Mouse (Mus musculus): Measurements from ENCODE around the gene Tldc2.

Tldc2 gene

DNA sequence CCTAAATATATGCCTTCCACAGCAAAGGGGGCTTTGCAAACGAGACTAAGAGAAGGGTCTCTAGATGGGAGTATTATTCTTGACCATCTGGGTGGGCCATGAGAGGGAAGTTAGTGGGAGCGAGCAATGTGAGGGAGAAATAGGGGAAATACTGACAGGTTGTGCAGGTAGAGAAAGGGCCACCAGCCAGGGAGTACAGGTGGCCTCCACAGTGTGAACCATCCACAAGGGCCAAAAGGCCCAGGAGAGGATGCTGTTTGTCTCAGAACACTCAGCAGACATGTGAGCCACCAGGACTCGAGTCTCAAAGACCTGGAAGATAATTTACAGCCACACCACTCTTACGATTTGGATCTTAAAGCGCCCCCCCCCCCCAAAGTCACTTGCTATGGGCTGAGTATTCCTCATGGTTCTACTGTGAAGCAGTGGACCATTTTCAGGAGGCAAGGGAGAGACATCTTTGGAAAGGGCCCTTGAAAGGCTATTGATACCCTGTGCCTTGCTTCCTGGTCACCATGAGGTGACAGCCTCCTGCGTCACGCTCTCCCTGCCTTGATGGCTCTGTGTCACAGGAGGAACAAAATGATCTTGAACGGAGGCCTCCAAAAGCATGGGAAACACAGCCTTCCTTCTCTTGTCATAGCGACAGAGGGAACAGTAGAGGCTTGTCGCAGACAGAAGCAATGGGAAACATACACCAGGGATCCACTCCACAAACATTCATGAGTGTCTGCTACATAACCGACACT, 26.1 kb upstream of the Tldc2 start:
- intact Hi-C loops (cut with DNase I) = no loop called here

DNA sequence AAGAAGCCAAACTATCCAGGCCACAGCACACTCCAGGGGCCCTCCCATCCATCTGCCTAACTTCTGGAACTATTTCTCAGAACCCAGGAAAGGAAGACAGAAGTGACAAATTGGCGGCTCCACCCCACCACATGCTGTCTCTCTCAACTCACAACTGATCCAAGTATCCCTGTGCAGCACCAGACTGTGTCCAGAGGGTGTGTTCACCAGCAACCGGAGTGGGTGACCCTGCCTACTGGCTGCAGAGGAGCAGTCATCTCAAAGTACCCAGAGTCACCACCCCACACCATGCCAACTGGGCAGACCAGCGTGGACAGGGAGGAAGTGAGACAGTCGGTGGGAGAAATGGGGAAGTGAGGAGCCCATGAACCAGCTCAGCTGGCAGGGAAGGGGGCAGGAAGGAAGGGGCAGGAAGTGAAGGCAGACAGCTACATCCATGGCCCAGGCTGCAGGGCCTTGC, 23.6 kb upstream of the Tldc2 start:
- intact Hi-C loops (cut with DNase I) = no loop called here

DNA sequence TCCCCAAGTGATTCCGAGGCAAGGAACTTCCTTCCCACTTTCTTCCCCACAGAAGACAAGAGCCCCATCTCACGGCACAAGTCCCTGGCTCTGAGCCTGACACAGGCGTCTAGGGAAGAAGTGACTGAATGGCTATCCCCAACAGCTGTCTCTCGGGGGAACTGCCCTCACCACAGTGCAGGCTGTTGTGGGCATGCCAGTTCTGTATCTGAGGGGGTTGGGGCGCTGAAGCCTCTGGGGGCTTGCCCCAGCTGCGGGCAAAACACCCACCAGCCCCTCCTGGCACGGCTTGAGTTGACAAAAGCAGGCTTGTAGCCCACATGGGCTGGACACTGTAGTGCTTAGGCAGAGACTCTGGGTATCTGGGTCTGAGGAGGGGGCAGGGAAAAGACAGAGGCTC, 22.7 kb upstream of the Tldc2 start:
- intact Hi-C loops (cut with DNase I) = no loop called here

DNA sequence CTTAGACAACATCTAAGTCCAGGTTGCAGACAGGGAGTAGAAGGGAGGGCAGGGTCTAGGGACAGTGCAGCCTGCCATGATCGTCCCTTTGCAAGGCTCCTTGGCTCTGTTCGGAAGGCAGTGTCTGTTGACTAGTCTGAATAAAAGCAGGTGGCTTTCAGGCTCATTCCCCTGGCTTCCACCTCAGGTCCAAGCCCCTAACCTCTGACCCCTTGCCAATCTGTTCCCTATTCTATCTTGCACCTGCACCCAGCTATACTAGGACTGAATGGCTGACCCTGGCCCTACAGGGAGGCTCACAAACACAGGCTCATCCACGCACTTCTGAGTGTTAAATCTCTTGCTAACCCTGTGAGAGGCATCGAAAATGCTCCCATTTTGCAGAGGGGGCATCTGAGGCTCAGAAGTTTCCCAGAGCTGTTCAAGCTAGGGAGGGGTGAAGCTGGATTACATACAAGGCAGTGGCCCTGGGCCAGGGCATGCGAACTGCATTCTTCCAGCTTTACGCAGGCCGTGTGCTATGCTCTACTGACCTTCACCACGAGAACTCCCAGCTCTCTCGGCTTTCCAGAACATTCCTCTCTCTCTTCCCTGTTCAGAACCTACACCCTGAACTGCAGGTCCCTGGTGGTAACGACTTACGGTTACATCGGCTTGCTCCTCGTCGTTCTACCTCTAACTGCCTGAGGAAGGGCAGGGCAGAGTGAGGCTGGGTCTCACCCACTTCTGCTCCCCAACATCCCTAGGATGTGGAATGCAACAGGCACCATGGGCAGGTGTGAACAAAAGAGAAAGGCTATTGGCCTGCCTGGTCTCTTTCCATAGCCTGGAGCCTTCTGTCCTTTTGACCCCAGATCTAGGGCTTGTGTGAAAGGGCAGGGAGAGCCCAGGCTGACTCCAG, 21.6 kb upstream of the Tldc2 start:
- intact Hi-C loops (cut with DNase I) = no loop called here

DNA sequence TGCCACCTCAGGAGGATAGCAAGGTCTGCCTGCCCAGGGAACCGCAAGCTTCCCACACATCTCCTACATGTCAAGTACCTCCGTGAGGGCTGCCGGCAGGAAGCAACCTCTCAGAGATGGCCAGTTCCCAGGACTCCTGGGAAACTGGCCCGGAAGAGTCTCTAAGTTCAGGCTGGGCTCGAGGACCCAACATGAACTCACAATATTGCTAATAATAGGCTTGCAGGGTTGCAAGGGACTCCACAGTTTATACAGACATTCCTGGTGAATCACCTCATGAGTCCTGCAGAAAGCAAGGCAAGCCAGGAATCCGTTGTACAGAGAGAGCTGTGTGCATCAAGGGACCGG, 21.0 kb upstream of the Tldc2 start:
- intact Hi-C loops (cut with DNase I) = no loop called here

DNA sequence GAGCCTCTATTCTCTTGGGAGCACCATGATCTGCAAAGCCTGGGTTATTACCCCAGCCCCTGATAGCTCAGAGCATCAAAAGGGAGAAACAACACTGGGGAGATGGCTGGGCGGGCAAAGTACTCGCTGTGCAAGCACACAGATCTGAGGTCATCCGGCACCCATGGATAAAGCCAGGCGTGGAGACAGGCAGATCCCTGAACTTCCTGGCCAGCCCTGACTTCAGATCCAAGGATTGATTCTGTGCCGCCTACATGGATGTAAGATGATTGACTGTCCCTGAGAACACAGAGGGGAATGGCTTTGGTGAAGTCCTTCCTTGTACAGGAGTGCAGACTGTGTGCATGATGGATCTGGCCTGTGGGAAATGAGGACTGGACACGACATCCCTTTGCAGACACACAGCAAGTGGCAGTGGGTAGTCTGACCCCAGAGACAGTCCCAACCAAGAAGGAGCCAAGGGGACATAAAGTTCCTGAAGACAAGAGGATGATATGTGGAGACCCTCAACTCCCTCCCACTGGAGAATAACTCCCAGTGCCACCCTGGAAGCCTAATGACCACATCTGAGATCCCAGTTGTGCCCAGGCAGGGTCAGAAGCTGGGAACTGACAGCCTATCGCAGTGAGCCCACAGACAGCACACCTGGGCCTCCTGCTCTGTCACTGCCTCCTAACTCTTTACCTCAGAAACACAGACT, 20.0 kb upstream of the Tldc2 start:
- intact Hi-C loops (cut with DNase I) = no loop called here

DNA sequence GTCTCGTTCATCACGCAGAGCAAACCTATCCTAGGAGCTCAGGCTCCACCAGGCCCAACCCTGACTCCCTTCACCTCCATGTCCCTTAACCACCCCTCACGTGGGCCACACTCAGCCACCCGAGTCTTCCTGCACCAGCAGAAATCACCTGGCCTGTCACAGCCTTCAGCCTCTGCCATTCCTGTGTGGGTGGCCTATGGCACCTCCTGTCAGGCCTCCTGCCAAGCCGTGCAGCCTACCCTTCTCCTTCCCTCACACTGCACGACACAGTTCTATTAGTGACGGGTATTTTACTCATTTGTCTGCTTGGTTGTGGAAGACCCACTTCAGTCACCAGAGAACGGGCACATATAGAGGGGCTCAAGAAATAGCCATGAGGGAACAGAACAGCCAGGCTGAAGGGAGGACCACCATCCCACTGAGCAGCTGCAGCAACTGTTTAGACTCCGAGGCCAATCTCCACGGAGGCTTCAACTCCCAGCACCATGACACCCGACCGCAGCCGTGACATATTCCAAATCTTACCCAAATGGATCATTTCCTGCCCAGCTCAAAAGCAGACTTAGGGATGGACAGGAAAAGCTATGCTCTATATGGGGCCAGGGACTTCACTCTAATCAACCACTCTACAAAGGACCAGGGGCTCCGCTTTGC, 18.0 kb upstream of the Tldc2 start:
- intact Hi-C loops (cut with DNase I) = no loop called here

DNA sequence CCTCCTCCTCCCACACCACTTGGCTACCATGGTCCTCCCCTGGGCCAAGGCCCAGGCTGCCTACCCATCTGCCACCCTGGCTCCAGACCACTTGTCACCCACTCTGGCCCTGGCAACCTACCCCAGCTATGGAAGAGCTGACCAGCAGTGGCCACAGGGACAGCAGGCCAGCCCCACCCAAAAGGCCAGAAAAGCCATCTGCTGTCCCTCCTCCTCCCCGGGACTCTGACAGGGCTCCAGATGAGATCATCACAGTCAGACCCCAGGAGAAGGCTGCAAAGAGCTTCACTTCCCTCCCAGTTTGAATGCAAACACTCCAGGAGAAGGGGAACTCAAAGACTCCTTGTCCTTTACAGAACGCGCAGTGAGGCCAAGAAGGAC, 17.5 kb upstream of the Tldc2 start:
- intact Hi-C loops (cut with DNase I) = no loop called here

DNA sequence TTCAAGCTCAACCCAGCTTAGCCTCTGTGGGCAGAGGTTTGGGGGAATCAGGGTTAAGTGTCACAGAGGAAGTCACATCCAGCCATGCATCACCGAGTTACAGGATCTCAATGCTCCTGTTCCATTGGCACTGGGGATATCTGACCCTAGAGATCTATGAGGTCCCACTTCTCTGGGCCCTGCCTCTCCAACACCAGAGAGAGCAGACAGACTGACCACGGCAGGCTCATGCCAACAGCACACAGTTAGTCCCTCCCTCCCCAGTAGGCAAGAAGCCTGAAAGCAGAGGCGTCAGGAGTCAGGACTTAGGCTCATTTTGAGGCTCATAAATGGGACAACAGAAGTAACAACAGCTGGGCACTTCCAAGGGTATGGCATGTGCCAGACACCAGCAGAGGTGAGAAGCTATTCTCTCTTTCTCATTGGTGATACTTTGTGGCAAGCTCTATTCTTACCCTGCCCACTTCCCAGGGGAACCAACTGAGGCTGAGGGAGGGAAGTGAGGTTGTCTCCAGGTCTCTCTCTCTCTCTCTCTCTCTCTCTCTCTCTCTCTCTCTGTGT, 17.0 kb upstream of the Tldc2 start:
- intact Hi-C loops (cut with DNase I) = no loop called here

DNA sequence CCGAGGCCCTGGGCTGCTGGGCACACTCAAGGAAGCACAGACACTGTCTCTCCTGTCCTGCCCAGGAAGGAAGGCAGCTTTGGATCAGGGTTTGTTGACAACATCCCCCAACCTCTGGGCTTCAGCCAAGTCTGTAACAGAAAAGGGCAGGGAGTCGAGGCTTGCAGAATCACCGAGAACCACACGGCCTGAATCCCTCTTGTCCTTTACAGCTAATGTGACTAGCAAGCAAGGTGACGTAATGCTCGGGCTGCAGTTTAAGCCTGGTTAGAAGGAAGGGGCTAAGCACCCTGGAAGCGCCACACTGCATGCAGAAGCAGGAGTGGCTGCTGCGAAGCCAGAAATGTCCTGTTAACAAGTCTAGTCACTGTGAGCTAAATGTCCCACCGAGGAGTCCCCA, 16.5 kb upstream of the Tldc2 start:
- intact Hi-C loops (cut with DNase I) = no loop called here

DNA sequence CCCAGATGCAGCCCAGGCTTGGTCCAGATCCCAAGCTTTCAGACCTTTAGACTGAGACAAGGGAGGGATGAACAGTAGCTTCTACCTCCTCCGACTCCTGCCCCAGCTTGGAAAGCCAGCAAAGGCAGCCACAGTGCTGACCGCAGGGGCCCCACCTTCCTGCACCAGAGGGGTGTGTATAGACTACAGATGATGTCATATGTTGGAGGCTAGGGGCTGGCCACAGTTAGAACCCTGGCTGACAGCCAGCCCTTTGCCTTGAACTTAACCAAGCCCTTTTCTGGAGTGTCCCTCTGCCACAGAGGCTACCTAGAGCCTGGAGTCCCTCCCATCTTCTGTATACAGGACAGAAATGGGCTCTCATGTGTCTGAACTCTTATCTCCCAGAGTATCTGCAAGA, 15.3 kb upstream of the Tldc2 start:
- intact Hi-C loops (cut with DNase I) = no loop called here

DNA sequence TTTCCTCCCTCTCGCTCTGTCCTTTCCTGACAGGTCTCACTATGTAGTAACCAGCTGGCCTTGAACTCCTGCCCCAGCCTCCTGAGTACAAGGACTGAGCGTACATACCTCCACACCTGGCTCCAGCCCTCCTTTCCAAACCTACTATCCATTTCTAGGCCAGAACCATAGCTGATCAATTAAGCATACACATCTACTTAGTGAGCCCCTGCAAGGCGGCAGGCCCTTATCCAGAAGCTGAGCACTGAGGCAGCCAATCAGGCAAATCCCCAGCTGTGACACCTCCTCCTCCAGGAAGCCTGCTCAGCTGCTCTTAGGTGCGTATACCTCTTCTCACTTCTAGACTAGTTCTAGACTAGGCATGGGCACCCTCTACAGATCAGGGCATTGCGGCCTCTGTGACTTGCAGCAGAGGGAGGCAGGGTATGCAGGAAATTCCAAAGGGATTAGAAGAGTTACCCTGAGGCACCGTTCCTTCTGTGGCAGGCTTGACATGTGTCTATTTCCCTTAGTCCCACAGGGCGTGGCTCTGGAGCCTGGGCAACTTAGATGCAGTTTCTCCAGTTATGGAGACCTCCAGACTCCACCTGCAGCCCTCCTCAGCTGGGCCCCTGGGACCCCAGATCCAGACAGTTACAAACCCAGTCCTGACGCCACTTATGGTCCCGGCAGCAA, 14.4 kb upstream of the Tldc2 start:
- intact Hi-C loops (cut with DNase I) = no loop called here

DNA sequence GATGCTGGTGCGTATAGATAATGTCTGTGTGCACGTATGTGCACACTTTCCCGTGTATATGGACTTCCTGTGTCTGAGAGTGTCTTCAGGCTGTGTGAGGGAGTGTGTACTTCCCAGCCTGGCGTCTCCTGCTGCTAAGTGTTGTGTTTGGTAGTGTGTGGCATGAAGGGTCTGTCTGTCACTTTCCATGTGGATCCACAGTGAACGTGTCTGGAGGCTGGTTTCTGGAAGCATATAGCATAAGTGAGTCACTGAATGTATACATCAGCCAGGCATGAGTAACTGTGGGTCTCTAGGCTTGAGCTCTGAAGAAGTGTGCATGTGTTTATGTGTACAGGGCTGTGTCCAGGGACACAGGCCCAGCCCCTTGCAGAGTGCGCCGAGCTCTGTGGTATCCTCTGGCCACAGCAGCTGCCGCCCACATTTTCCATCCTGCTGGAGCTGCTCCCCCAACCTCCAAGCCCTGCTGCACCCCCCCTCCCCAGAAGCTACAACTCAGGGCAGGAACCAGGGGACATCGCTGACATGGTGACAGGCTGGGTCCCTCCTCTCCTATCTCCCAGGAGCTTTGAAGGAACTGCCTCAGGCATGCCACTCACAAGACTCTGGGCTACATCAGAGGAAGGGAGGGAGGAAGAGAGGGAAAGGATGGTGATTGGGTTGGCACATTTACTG, 13.3 kb upstream of the Tldc2 start:
- intact Hi-C loops (cut with DNase I) = no loop called here

DNA sequence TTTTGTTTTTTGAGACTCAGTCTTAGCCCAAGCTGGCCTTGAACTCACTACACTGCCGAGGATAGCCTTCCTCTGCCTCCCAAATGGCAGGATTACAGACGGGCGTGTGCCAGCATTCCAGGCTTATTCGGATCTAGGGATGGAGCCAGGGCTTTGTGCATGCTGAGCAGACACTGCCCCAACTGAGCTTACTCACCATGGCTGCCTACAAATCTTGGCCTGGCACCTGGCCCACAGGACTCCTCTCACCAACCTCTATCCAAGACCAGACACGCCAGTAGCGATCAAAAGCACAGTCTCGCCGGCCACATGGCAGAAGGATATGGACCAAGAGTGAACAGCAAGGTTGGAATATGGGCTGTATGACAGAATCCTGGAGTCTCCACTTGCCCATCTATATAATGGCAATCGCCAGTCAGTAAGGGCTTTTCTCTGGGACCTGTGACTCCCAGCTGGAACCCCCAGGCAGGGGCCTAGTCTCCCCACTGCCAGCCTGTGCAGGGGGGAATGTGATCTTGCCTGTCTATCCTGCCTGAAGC, 12.6 kb upstream of the Tldc2 start:
- intact Hi-C loops (cut with DNase I) = no loop called here

DNA sequence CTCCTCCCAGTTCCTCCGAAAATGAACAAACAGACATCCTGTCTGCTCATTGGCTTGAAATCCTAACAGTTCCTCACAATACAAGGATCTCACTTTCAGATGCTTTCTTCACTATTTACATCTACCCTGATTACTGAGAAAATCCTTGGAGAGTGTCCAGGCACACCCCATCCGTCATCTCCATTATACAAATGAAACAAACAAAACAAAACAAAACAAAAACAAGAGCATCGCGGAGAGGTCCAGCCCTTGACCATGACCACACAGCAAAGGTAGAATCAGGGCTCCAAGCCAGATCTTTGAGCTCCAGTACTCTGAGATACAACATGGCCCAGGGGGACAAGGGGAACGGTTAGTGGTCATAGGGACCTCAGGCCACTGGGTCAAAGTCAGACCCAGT, 12.1 kb upstream of the Tldc2 start:
- intact Hi-C loops (cut with DNase I) = no loop called here

DNA sequence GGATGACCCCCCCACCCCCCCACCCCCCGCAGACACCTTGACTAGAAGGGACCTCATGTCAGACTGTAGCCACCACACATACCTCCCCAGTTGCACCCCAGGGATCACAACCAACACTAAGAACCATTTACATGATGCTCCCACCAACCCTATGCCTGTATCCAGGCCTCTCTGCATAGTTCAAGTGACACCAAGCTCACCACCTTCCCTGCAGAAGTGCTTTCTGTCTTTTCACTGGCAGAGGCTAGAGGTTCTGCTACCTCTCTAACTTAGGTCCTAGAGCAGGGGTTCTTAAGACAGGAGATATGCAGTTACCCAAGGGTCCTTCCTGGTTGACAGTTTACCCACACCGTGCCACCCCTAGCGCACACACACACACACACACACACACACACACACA, 11.6 kb upstream of the Tldc2 start:
- intact Hi-C loops (cut with DNase I) = no loop called here

DNA sequence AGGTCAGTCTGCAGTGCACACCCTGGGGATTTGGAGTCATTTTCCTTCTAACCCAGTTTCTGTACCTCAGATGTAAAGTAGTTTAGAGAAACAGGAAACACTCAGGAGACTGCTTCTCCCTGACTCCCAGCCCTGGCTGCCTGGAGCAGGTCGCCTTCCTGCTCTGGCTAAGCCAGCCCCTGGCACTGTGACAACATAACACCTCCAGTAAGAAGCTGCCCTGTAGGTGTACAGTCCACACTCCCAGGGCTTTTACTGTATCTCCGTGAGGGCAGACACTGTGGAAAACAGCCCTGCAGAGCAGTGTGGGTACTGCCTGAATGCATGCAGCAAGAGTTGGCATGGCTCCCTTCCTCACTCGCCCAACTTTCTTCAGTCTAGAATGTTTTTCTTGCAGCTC, 11.2 kb upstream of the Tldc2 start:
- intact Hi-C loops (cut with DNase I) = no loop called here

DNA sequence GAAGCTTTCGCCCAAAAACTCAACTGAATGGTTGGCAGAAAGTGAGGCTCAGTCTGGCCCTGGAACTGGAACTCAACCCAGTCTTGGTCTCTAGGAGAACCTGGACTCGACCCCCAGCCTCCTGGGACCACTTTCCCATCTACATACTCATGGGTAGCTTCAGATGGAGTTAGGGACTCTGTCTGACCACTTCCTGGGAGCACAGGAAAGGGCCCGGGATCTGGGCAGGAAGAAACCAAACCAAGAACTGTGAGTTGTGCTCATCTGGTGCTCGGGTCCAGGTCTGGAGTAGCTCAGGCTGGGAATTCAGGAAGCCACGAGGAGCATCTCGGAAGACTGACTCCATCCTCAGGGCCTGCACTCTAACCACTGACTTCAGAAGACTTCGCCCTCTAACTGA, 10.3 kb upstream of the Tldc2 start:
- intact Hi-C loops (cut with DNase I) = no loop called here

DNA sequence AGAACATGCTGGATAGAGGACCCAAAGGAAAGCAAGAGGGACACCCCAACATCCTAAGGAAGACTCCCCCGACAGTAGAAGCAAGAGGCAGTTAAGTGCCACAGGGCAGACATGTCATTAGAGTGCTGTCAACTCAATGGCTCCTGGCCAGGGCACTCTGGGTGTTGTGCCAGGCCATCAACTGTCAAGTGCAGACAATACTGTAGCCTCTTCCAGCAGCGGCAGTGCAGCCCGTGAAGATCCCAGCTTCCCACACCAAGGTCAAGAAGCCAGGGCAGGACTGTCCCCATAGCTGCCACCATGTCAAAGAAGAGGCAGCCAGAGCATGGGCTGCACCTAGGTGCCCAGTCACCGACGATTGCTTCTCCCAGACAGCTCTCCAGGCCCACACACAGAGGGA, 9.7 kb upstream of the Tldc2 start:
- intact Hi-C loops (cut with DNase I) = no loop called here

DNA sequence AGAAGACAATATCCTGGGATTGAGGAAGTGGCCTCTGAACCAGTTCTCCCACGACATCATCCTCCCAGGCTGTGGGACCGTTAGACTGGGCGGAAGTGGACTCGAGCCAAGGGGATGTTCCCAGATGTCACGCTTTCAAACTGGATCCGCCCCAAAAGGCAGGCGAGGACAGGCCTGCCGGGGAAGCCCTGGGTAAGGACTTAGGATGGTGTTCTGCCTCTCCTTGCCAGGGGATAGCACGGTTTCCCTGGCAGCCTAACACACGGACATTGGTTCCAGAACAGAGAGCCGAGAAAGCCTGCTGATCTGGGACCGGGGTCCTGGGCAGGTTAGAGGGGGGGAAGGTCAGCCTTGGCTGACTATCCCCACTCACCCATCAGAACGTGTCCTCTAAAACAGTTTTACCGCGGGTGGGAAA, 9.2 kb upstream of the Tldc2 start:
- intact Hi-C loops (cut with DNase I) = no loop called here

Measured in adrenal gland (tissue).